Mouse (Mus musculus) gastrocnemius, postnatal 36 days (tissue): ENCODE data around the gene Rpl39. TPM values are rescaled to one million over a fixed set of nuclear protein-coding genes. Genes with fewer than 3 reads are reported as not detected.

ENCODE experiments used
- DNase-seq, 2 experiments: peaks; one replicate each; pipeline ENCODE4 v3.0.0; 2022
- intact Hi-C: fragments of 180-260 bp; cut with DNase I; formaldehyde crosslinking; loops from one replicate; pipeline ENCODE4 v1.15.1; 2025
- total RNA-seq, 2 experiments: library from RNA; stranded (reverse); gene quantifications; 2 replicates each; pipeline ENCODE4 v1.2.3; 2021

Rpl39 gene
- total RNA-seq, 2 experiments from 2014 or later = 221 to 256 TPM

GRCm38 (mm10) chrX:37074262-37074892 lies 10.8 kb downstream of the Rpl39 start:
- DNase-seq = peak in 1 of 2 experiments; percentile 31
- intact Hi-C loops = no loop called here

DNA sequence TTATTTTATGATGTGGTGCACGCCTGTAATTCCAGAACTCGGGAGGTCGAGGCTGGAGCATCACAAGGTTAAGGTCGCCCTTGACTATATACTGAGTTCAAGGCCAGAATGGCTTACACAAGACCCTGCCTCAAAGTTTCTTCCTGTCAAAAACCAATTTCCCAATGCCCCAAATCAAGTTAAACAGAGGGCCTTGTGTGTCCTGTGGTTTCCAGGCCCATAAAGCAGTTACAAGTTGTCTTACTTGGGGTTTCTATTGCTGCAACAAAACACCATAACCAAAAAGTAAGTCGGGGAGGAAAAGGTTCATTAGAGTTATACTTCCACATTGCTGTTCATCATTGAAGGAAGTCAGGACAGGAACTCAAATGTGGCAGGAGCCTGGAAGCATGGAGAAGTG lies 16.4 kb downstream of the Rpl39 start:
- intact Hi-C loops = no loop called here
- DNase-seq = no peak

DNA sequence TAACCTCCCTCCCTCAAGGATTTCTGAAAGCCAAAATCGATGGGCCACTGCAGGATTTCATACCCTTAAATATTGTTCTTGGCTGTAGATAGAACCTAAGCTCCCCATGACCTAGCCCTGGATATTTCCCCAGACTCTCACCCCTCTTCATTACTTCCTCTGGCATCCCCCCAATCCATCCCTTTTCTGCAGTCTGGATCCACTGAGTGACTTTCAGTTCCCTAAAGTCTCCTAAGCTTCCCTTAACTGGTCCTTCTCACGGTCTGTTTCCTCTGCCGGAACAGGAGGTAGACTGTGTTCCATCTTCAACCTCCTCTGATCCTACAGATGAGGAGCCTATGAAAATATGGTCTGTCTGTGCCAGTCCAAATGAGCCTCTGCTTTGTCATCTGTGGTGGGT lies 17.9 kb downstream of the Rpl39 start:
- DNase-seq = no peak
- intact Hi-C loops = no loop called here

DNA sequence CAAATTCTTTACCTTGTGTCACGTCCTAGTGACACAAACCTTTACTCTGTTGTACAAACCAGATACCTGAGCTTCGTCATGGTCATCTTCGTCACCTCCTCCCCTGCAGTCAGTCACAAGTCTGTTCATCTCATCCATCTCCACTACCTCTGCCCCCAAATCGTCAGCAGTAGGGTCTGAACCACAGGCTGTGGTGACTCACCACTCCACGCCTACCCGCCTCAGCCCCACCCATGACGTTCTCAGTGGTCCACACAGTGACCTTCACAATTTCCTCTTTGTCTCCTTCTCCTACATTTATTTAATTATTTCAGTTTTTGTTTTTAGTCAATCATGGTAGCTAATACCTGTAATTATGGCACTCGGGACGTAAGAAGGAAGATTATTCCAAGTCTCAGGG lies 21.3 kb downstream of the Rpl39 start:
- intact Hi-C loops = no loop called here
- DNase-seq = no peak

GRCm38 (mm10) chrX:37048890-37049823 lies 36.0 kb downstream of the Rpl39 start:
- DNase-seq = peak in 1 of 2 experiments; percentile 12
- intact Hi-C loops = no loop called here

DNA sequence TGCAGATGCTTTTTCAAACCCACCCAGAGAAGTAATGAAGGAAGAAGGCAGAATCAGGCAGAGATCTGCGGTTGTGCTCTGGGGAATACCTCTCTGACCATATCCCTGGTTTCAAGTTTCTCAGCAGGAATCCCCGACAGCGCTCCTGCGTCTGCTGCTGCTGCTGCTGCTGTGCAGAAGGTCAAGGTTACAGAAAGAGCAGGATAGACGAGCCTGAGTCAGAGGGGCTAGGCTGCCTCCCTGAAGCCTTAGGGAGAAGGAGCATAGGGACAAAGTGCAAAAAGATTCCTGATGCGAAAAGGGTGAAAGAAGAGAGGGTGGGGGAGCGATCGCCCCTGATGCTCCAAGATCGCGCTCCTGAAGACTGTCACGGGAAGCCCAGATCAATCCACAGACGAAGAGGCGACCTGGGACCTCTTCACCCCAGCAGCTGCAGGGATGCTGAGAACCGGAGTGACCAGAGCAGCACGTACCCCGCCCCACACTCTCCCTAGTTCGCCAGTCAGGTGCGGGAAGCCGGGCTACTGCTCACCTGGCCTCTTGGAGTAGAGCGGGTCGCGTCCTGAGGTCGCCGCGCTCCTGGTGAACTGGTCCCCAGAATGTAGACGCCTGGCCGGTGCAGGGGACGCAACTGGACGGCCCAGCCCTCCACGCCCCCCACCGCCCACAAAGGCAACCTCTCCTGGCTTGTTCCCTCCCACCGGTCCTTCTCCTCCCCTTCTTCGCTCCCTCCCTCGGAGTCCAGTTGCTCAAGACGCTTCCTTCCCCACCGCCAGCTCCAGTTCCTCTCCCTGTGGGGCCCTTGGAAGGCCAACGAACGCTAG lies 36.9 kb downstream of the Rpl39 start, which contains the start of gene Sowahd:
Gene Sowahd (plus strand): TSS at position 780 of the 824 bp plus-strand sequence.
- no peak for DNase-seq
- intact Hi-C loops = no loop called here

GRCm38 (mm10) chrX:37042726-37043125 lies 42.5 kb downstream of the Rpl39 start:
- DNase-seq = peak in 1 of 2 experiments; percentile 20

More at GRCm38 (mm10) chrX:37042726-37043125, 42.5 kb downstream of the Rpl39 start:
- intact Hi-C loops = no loop called here

Other genes starting within 250 kb of the Rpl39 start
- 10 to 100 TPM; 37.8 to 38.8 TPM for gene Ube2a, start 211.5 kb downstream of the Rpl39 start, total RNA-seq
- 10 to 100 TPM; 10.6 to 10.7 TPM for gene C330007P06Rik, start 211.3 kb downstream of the Rpl39 start, total RNA-seq
- gene Nkrf, start 182.5 kb downstream of the Rpl39 start, total RNA-seq = 1 to 10 TPM; 2.3 to 2.6 TPM
- 1 to 10 TPM; 1.7 to 1.9 TPM for gene Sept6, start 93.6 kb downstream of the Rpl39 start, total RNA-seq
- not detected for gene Sowahd, start 36.6 kb downstream of the Rpl39 start, total RNA-seq
- 1 to 10 TPM; 8.4 to 9.7 TPM for gene Upf3b, start 24.9 kb upstream of the Rpl39 start, total RNA-seq
- gene Nkap, start 41.4 kb upstream of the Rpl39 start, total RNA-seq = 1 to 10 TPM; 5.6 to 8.8 TPM
- gene Akap14, start 83.4 kb upstream of the Rpl39 start, total RNA-seq = not detected
- gene Ndufa1, start 105.8 kb upstream of the Rpl39 start, total RNA-seq = 100 to 1,000 TPM; 353 to 410 TPM
- gene Rnf113a1, start 105.8 kb upstream of the Rpl39 start, total RNA-seq = 1 to 10 TPM; 1.9 to 3.4 TPM
- gene Gm9, start 125.6 kb upstream of the Rpl39 start, total RNA-seq = not detected
- gene Rhox1, start 136.9 kb upstream of the Rpl39 start, total RNA-seq = not detected
- gene Rhox2a, start 159.6 kb upstream of the Rpl39 start, total RNA-seq = not detected
- gene Rhox3a, start 164.5 kb upstream of the Rpl39 start, total RNA-seq = not detected
- gene Rhox4a, start 179.9 kb upstream of the Rpl39 start, total RNA-seq = not detected